Mouse (Mus musculus) liver, embryonic 11.5 days (tissue): ENCODE measurements at regions not wholly inside any gene's neighbourhood (a gene's known extent, or its start where the extent isn't known, plus 50 kb on each side); places are given as distances from the start of the nearest gene placed in this dataset.

Experiments
- ATAC-seq: fragments of 200-750 bp; cut with Nextera tagmentation; replicated peaks from 2 replicates; pipeline ENCODE4 v1.8.0; 2017; ENCODE audit warnings: moderate number of reproducible peaks, mild to moderate bottlenecking, moderate TSS enrichment, moderate library complexity; ENCODE audit not compliant: low FRiP score
- DNase-seq: peaks from one replicate; pipeline ENCODE4 v3.0.0-alpha.2; 2017; ENCODE audit warnings: low spot score
- H3K27ac ChIP-seq: fragments of 300-500 bp; sonication (generic); 2 replicates; pipeline ENCODE4 v1.5.1; 2014; ENCODE audit warnings: mild to moderate bottlenecking, low read depth, low read length, control low read depth
- H3K27me3 ChIP-seq: fragments of 300-500 bp; sonication (generic); replicated peaks from 2 replicates; pipeline ENCODE4 v1.6.1; 2014; ENCODE audit warnings: low read length, mixed read lengths; ENCODE audit not compliant: control insufficient read depth, insufficient read depth
- H3K36me3 ChIP-seq: fragments of 300-500 bp; sonication (generic); 2 replicates; pipeline ENCODE4 v1.6.1; 2014; ENCODE audit warnings: mild to moderate bottlenecking, low read length, moderate library complexity, mixed read lengths; ENCODE audit not compliant: control insufficient read depth, insufficient read depth
- H3K4me1 ChIP-seq: fragments of 300-500 bp; sonication (generic); replicated peaks from 2 replicates; pipeline ENCODE4 v1.6.1; 2014; ENCODE audit warnings: low read length, mixed read lengths; ENCODE audit not compliant: control insufficient read depth, insufficient read depth
- H3K4me2 ChIP-seq: fragments of 300-500 bp; sonication (generic); 2 replicates; pipeline ENCODE4 v1.6.1; 2014; ENCODE audit warnings: mild to moderate bottlenecking, control low read depth, moderate library complexity
- H3K4me3 ChIP-seq: fragments of 300-500 bp; sonication (generic); 2 replicates; pipeline ENCODE4 v1.5.1; 2014; ENCODE audit warnings: low read depth, low read length, control low read depth
- H3K9ac ChIP-seq: fragments of 300-500 bp; sonication (generic); 2 replicates; pipeline ENCODE4 v1.6.1; 2014; ENCODE audit warnings: low read depth, low read length, control low read depth
- H3K9me3 ChIP-seq: fragments of 300-500 bp; sonication (generic); 2 replicates; pipeline ENCODE4 v1.6.1; 2016; ENCODE audit warnings: low read length, inconsistent platforms, mixed read lengths; ENCODE audit not compliant: control insufficient read depth
- WGBS: fragments of 180-500 bp; shearing (Covaris S2); extraction: QIAGEN DNeasy Blood & Tissue Kit; methylation state at CpG from one replicate; pipeline ENCODE4 v1.1.7; 2014; 5-methylcytosine and 5-hydroxymethylcytosine counted together

DNA sequence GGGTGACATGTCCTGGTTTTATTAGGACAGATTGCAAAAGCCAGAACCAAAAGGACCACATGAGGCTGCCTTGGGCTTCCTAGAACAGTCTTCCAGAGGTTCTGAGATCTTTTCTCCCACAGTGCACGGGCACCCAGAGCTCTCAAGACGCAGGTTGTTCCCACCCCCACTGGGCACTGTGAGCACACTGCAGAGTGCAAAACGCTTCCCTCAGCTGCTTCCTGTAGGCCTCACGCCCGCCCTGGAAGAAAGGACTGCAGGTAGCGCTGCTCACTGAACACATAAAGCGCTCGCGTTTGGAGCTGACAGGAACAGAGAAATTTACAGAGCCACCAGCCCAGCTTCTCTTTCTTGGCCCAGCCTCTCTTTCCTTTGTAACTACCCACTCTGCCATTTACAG lies 262.5 kb upstream of the Usp24 start:
- Histone ChIP-seq H3K4me3 (no peak overlapping the region), H3K4me1 (no peaks in the 10 kb centered on the region), H3K27ac (no peak overlapping the region), H3K4me2 (no peak overlapping the region), H3K36me3 (no peaks in the 10 kb centered on the region), H3K9me3 (no peaks in the 10 kb centered on the region), H3K9ac (no peak overlapping the region), H3K27me3 (no peaks in the 10 kb centered on the region)
- ATAC-seq (no peak), DNase-seq (no peak)
- WGBS, result 46% methylated on average over 9 of the region's 9 CpGs

DNA sequence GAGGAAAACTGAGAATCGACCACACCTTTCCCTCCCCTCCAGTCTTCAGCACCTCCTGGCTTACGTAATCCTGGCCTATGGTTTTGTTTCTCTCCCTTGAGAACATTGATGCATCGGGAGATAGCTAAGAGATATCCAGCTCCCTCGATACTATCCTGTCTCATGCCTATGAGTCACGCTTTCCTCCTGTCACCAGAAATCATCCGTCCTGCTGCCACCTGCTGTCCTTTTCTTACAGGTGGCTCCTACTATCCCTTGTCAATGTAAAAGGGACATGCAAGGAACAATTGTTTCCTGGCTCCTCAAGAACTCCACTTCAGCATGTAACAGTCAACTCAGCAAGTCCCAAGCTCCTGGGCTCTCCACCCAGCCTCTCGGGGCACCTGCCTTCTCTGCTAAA lies 261.7 kb upstream of the Usp24 start:
- no peak for DNase-seq
- WGBS, result 62% methylated on average over 7 of the region's 7 CpGs
- Histone ChIP-seq H3K27ac (no peak overlapping the region), H3K27me3 (no peaks in the 10 kb centered on the region), H3K36me3 (no peaks in the 10 kb centered on the region), H3K4me3 (no peak overlapping the region), H3K4me2 (no peak overlapping the region), H3K9me3 (no peaks in the 10 kb centered on the region), H3K9ac (no peak overlapping the region), H3K4me1 (no peaks in the 10 kb centered on the region)
- no peak for ATAC-seq

DNA sequence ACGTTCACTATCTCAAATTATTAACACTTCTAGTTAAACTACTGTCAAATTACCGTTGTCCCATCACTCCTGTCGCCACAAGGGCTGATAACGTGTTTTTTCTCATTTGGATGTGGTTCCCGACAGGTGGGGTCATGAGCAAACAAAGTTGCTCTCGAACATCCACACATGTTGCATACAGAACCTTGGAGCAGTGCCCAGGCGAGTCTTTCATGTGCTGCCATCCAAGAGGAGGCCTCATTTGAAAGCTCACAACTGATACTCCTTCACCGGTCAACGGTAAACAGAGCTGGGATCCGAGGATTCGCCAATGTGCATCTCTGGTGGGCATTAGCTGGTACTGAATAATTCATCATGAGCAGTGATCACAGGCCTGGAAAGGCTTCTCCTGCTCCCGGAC lies 253.4 kb upstream of the Usp24 start:
- H3K4me3 ChIP-seq, result no peak overlapping the region
- no peak overlapping the region for H3K9ac ChIP-seq
- ATAC-seq (no peak), DNase-seq (no peak)
- WGBS, result 82% methylated on average over 12 of the region's 12 CpGs
- H3K9me3 ChIP-seq, result no peaks in the 10 kb centered on the region
- no peak overlapping the region for H3K27ac ChIP-seq
- no peaks in the 10 kb centered on the region for H3K27me3 ChIP-seq
- no peaks in the 10 kb centered on the region for H3K4me1 ChIP-seq
- H3K36me3 ChIP-seq, result no peaks in the 10 kb centered on the region
- H3K4me2 ChIP-seq, result no peak overlapping the region

DNA sequence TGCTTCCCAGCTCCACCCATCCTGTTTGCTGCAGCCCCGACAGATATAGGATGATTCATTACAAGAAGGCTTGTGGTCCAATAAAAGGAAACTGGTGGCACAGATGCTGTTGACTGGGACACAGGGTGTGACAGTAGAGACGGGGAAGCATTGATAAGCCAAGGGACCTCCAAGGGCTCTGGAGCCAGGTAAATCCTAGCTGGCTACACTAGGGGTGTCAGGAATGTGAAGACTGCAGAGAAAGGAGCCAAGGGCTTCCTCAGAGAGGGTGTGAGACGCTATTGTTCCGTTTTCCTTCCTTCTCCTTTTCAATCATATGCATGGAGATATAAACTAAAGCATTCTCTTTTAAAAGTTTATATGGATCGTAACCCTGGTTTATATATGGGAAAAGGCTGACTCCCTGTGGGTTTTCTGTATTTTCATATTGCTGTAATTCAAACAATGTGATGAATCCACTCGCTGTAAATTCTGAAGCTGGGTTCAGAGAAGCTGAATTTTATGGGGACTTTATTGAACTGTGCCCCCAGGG lies 252.1 kb upstream of the Usp24 start:
- H3K4me2 ChIP-seq, result no peak overlapping the region
- ATAC-seq, result no peak
- H3K9me3 ChIP-seq, result no peaks in the 10 kb centered on the region
- no peak overlapping the region for H3K9ac ChIP-seq
- H3K27ac ChIP-seq, result no peak overlapping the region
- H3K4me3 ChIP-seq, result no peak overlapping the region
- H3K36me3 ChIP-seq, result no peaks in the 10 kb centered on the region
- no peaks in the 10 kb centered on the region for H3K4me1 ChIP-seq
- DNase-seq, result no peak
- no peaks in the 10 kb centered on the region for H3K27me3 ChIP-seq
- whole genome bisulfite sequencing, result 41% methylated on average over 6 of the region's 6 CpGs

DNA sequence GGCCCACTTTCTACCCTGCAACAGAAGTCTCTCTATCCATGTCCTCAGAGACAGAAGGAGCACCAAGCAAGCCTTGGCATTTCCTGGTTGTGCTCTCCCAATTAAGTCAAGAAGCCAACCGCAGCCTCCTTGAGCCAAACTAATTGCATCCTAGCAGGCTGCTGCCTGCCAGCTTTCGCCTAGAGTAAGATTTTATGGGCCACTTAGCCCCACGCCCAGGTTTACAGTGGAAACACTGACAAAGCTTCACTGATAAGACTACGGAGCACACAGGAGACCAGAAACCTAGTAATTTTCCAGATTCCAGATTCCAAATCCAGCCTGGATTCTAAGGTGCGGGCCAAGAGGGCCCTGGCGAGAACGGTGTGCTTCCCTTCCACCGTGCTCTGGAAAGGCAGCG lies 249.0 kb upstream of the Usp24 start:
- Histone ChIP-seq H3K4me2 (no peak overlapping the region), H3K9ac (no peak overlapping the region), H3K36me3 (no peaks in the 10 kb centered on the region), H3K27ac (no peak overlapping the region), H3K27me3 (no peaks in the 10 kb centered on the region), H3K4me3 (no peak overlapping the region), H3K4me1 (no peaks in the 10 kb centered on the region), H3K9me3 (no peaks in the 10 kb centered on the region)
- 69% methylated on average over 9 of the region's 9 CpGs for WGBS
- DNase-seq (no peak), ATAC-seq (no peak)

DNA sequence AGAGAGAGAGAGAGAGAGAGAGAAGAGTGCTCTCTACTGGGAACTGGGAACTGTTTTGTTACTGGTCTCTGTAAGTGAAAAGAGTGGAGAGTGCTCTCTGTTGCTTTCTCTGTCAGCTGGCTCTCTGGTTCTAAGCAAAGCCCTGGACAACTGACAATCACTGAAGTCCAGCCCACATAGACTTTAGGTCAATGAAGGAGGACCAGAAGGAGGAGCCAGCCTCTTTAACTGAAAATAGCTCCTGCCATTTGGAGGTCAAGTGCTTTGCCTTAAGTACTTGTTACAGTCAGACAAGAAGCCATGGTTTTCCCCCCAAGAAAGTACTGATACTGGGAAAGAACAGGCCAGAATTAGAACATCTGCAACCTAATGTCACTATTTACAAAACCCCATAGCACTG lies 232.5 kb upstream of the Usp24 start:
- no peak for DNase-seq
- Histone ChIP-seq H3K36me3 (no peaks in the 10 kb centered on the region), H3K27ac (no peak overlapping the region), H3K4me2 (no peak overlapping the region), H3K9me3 (no peaks in the 10 kb centered on the region), H3K4me1 (no peaks in the 10 kb centered on the region), H3K9ac (no peak overlapping the region), H3K4me3 (no peak overlapping the region), H3K27me3 (no peaks in the 10 kb centered on the region)
- ATAC-seq, result no peak

DNA sequence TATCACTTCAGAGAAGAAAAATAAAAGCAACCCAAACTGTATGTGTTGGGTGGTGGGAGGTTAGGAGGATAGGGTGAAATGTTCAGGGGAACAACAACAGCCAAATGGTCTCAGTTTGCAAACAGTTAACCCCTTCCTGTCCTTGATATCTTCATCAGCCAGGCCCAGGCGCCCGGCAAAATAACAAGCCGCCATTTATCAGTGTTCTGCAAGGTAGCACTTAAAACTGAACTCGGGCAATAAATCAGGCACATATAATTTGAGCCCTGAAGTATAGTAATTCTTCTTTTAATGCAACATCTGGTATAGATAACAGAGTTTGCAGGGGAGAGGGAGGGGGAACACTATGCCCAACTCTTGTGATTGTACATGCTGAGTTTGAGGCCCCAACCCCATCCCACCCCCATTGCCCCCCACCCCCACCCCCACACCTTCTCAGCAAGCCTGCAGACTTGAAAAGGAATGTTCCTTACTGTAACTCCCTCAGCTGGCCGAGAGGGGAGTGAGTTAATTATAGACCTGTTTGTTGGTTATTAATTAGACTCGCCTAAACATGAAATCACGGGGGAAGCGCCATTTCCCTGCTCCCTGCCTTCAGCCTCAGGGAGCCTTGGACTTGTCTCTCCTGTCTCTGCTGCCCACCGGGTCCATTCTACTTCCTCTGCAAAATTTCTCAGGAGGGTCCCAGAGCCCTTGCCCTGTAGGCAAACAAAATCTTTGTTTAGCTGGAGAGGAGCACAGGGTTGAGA lies 223.9 kb upstream of the Usp24 start:
- ATAC-seq (no peak), DNase-seq (no peak)
- Histone ChIP-seq H3K27ac (no peak overlapping the region), H3K4me1 (0 out of 2 replicates have a peak, but pooled peaks cover 6% of the 10 kb centered on the region), H3K36me3 (no peaks in the 10 kb centered on the region), H3K4me3 (no peak overlapping the region), H3K27me3 (no peaks in the 10 kb centered on the region), H3K9ac (no peak overlapping the region), H3K4me2 (no peak overlapping the region), H3K9me3 (no peaks in the 10 kb centered on the region)
- 45% methylated on average over 9 of the region's 9 CpGs for WGBS

DNA sequence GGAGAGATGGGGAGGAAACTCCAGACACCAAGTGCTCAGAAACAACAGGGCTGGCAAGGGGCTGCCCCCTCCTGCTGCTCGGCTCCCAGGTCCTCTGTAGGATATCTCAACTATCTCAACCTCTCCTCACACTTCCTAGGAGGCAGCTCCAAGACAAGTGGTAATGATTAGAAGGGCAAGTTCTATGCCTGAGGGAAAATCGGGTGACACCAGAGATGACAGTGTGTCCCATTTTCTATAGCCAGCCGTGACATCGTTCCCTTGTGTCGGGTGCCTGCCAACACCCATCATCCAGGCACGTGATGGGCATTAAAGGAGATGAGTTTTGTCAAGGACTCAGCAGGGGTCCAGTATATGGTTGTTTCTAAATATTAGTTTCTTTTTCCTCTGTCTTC lies 223.3 kb upstream of the Usp24 start:
- Histone ChIP-seq H3K9ac (no peak overlapping the region), H3K4me2 (no peak overlapping the region)

DNA sequence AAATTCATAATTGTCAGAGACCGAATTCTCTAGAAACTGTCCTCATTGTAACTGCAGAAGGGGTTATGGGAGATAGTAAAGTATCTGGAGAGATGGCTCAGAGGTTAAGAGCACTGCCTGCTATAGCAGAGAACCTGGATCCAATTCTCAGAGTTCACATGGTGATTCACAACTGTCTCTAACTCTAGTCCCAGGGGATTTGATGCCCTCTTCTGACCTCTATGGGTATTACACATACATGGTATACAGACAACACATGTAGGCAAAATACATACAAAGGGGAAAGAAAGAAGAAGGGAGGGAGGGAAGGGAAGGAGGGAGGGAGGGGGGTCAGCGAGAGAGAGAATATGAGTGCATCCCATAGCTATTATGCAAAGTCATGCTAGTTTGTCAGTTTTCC lies 222.8 kb upstream of the Usp24 start:
- no peak for DNase-seq
- WGBS, result 74% methylated on average over 2 of the region's 2 CpGs

More for the DNA sequence above, 223.3 kb upstream of the Usp24 start:
- H3K9me3 ChIP-seq, result no peaks in the 10 kb centered on the region
- no peaks in the 10 kb centered on the region for H3K36me3 ChIP-seq
- H3K4me1 ChIP-seq, result 0 out of 2 replicates have a peak, but pooled peaks cover 6% of the 10 kb centered on the region
- WGBS, result 65% methylated on average over 6 of the region's 6 CpGs
- H3K27ac ChIP-seq, result no peak overlapping the region
- H3K4me3 ChIP-seq, result no peak overlapping the region
- no peak for ATAC-seq
- H3K27me3 ChIP-seq, result no peaks in the 10 kb centered on the region
- DNase-seq, result no peak

More for the DNA sequence above, 222.8 kb upstream of the Usp24 start:
- 0 out of 2 replicates have a peak, but pooled peaks cover 6% of the 10 kb centered on the region for H3K4me1 ChIP-seq
- no peaks in the 10 kb centered on the region for H3K27me3 ChIP-seq
- no peak overlapping the region for H3K9ac ChIP-seq
- H3K36me3 ChIP-seq, result no peaks in the 10 kb centered on the region
- H3K27ac ChIP-seq, result no peak overlapping the region
- no peak overlapping the region for H3K4me3 ChIP-seq
- H3K9me3 ChIP-seq, result no peaks in the 10 kb centered on the region
- no peak for ATAC-seq
- H3K4me2 ChIP-seq, result no peak overlapping the region
